Comparison of ENCODE assay signal across 8 mouse cellular contexts in the genomic region with DNA sequence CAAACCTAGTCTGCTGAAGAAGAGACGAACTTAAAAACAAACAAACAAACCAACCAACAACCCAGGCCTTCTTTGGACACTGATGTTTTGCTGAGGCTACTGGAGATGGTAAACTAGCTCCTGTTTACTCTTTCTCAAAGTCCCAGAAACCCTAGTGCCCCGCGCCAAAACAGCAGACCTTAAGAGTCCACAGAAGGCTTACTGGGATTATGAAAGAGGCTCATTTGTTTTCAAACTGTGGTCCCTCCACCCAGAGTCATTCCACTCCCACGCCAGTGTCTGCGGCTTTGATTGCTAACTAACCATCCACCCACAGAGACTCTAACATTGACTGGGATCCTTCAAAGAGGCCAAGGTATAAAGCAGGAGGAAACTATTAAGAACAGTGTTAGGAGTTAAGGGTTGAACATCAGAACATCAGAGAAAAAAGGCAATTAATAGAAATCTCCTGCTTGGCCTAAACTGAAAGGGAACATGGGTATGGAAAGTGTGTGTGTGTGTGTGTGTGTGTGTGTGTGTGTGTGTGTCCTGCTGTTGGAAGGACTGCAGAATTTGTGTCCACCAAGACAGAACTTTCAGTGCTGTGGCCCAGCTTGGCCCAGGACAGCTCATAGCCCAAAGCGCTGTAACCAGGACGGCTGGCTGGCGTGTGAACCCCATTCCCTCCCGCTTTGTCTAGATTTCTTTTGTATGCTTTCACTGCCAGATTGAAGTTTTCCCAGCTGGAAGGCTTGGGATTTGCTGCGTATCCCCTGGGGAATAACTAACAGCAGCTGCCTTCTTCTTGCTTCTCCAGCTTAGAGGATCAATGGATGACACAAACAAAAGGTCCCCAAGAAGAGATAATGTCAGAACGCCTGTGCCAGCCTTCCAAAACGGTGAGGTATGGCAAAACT. TPM values are rescaled to one million over a fixed set of nuclear protein-coding genes. Genes with fewer than 3 reads are reported as not detected.
DNase-seq lines count a peak whose midpoint lies in the region; ATAC-seq and TF ChIP-seq lines count a peak whose summit lies in the region.

No protein-coding gene starts in this region.

- no peak for TF ChIP-seq POLR2A in cortical plate, adult 2 months (IDR thresholded peaks at IDR 0.05; ENCODE audit: extremely low read depth, insufficient read depth, low read length)

- intact Hi-C loops in gastrocnemius, postnatal 36 days (cut with DNase I) = no loop called here

- TF ChIP-seq CTCF in cortical plate, adult 2 months (IDR thresholded peaks at IDR 0.05; ENCODE audit: extremely low read depth, insufficient read depth, low read length) = no peak

- in situ Hi-C loops in ES-E14 (cut with MboI; ENCODE audit: low sequenced_read_pairs in 2 of 2, unreplicated experiment in 2 of 2) = no loop called here

- H3K4me3 ChIP-seq in ES-E14 (ENCODE audit: insufficient read depth in 1 of 2, low read depth in 1 of 2, low read length in 2 of 2, poor library complexity in 1 of 2, severe bottlenecking in 1 of 2) = no peak overlapping the region
- no peak overlapping the region for H3K4me3 ChIP-seq in cortical plate, adult 2 months (ENCODE audit: insufficient read depth, low read length)
- H3K4me3 ChIP-seq in intestine, embryonic 14.5 days (ENCODE audit: low read depth, low read length) = no peak overlapping the region
- no peak overlapping the region for H3K4me3 ChIP-seq in midbrain, embryonic 13.5 days (replicated peaks)

- H3K27me3 ChIP-seq in intestine, embryonic 14.5 days (replicated peaks; ENCODE audit: control insufficient read depth, insufficient read depth, low read length) = no peaks in the 10 kb centered on the region
- no peaks in the 10 kb centered on the region for H3K27me3 ChIP-seq in midbrain, embryonic 13.5 days

- no peak overlapping the region for H3K4me2 ChIP-seq in intestine, embryonic 14.5 days (ENCODE audit: low read length)
- H3K4me2 ChIP-seq in midbrain, embryonic 13.5 days (replicated peaks) = no peak overlapping the region

- DNase-seq in ES-E14 (ENCODE audit: low read depth, low spot score) = no peak
- peak; percentile 51 to 66 for DNase-seq in gastrocnemius, postnatal 36 days
- DNase-seq in intestine, embryonic 14.5 days (ENCODE audit: low spot score) = peak; percentile 49
- DNase-seq in ovary, postnatal 36 days (ENCODE audit: low spot score) = no peak
- DNase-seq in adrenal gland, adult (ENCODE audit: inconsistent age in 2 of 2, low spot score in 1 of 2) = no peak
- DNase-seq in right cerebral cortex, adult 18-20 months = no peak

- H3K36me3 ChIP-seq in ES-E14 (ENCODE audit: control insufficient read depth, insufficient read depth, low read length, poor library complexity, severe bottlenecking) = no peaks in the 10 kb centered on the region
- H3K36me3 ChIP-seq in intestine, embryonic 14.5 days (ENCODE audit: control insufficient read depth, insufficient read depth, low read length) = peaks cover 32% of the 10 kb centered on the region
- peaks cover 13% of the 10 kb centered on the region for H3K36me3 ChIP-seq in midbrain, embryonic 13.5 days

- H3K4me1 ChIP-seq in ES-E14 (ENCODE audit: control insufficient read depth in 2 of 2, insufficient read depth in 2 of 2, low read length in 2 of 2, poor library complexity in 1 of 2) = peaks cover 13 to 20% of the 10 kb centered on the region in 2 experiments
- peaks cover 32% of the 10 kb centered on the region for H3K4me1 ChIP-seq in cortical plate, adult 2 months (ENCODE audit: control insufficient read depth, insufficient read depth, low read length)
- H3K4me1 ChIP-seq in intestine, embryonic 14.5 days (replicated peaks; ENCODE audit: control insufficient read depth, insufficient read depth, low read length) = peaks cover 35% of the 10 kb centered on the region
- peaks cover 68% of the 10 kb centered on the region for H3K4me1 ChIP-seq in midbrain, embryonic 13.5 days (replicated peaks)

- no peak for ATAC-seq in intestine, embryonic 14.5 days (replicated peaks; ENCODE audit: low FRiP score, low TSS enrichment, low read depth)
- ATAC-seq in midbrain, embryonic 13.5 days = peak; percentile 51

- WGBS in intestine, embryonic 14.5 days = 53% methylated on average over 12 of the region's 12 CpGs
- WGBS in midbrain, embryonic 13.5 days = 12% methylated on average over 12 of the region's 12 CpGs

- no peak overlapping the region for H3K9ac ChIP-seq in ES-E14 (ENCODE audit: insufficient read depth, low read depth, low read length, poor library complexity, severe bottlenecking)
- no peak overlapping the region for H3K9ac ChIP-seq in intestine, embryonic 14.5 days (ENCODE audit: low read length)
- no peak overlapping the region for H3K9ac ChIP-seq in midbrain, embryonic 13.5 days (replicated peaks)

- no peaks in the 10 kb centered on the region for H3K9me3 ChIP-seq in ES-E14 (ENCODE audit: control insufficient read depth, insufficient read depth, low read depth, low read length)
- H3K9me3 ChIP-seq in intestine, embryonic 14.5 days (ENCODE audit: control insufficient read depth, low read length) = no peaks in the 10 kb centered on the region
- no peaks in the 10 kb centered on the region for H3K9me3 ChIP-seq in midbrain, embryonic 13.5 days

- peak overlapping the region; percentile 61; the same call in 1 of the 2 replicates for H3K27ac ChIP-seq in ES-E14 (ENCODE audit: insufficient read depth, low read depth, low read length, poor library complexity, severe bottlenecking)
- peak overlapping the region; percentile 75 for H3K27ac ChIP-seq in cortical plate, adult 2 months (ENCODE audit: insufficient read depth, low read length)
- H3K27ac ChIP-seq in intestine, embryonic 14.5 days (ENCODE audit: low read depth) = 0 out of 2 replicates have a peak overlapping the region, but pooled peaks have one; percentile 27
- H3K27ac ChIP-seq in midbrain, embryonic 13.5 days = peak overlapping the region; percentile 81

TF ChIP-seq in ES-E14, 5 proteins besides CTCF, POLR2A, EP300 and RAD21:
- no peak for TF ChIP-seq MAFK (IDR thresholded peaks at IDR 0.05; ENCODE audit: insufficient read depth, low read depth, low read length)
- TF ChIP-seq ZC3H11A (IDR thresholded peaks at IDR 0.05; ENCODE audit: borderline replicate concordance, low read depth, low read length) = no peak
- TF ChIP-seq CHD2 (IDR thresholded peaks at IDR 0.05; ENCODE audit: low read depth, low read length) = no peak
- TF ChIP-seq HCFC1 (IDR thresholded peaks at IDR 0.05; ENCODE audit: borderline replicate concordance, insufficient read depth, low read length) = no peak
- TF ChIP-seq ZNF384 (IDR thresholded peaks at IDR 0.05; ENCODE audit: low read depth, low read length) = no peak

RNA-seq across cellular contexts. Expression of a gene that starts 20.4 kb away (rescaled TPM):
- total RNA-seq in ES-E14 (2012; rRNA removed) = 9.1 and 19.2 TPM in 2 replicates
- 44.0 and 44.7 TPM in 2 replicates for polyA plus RNA-seq in cortical plate, adult 2 months (2012; rRNA removed)
- total RNA-seq in gastrocnemius, postnatal 36 days (2021) = 10 to 100 TPM; 22.2 to 25.6 TPM
- 80.7 and 85.5 TPM in 2 replicates for polyA plus RNA-seq in intestine, embryonic 14.5 days (2014; fragmentation: Nextera tagmentation; extraction: Ambion mirVana)
- polyA plus RNA-seq in midbrain, embryonic 13.5 days (2015; fragmentation: Nextera tagmentation; extraction: Ambion mirVana) = 178 and 181 TPM in 2 replicates

Comparison
In these comparisons a context has a peak if more than half of its experiments do, and no peak if none do; other contexts are left out.
1. DNase-seq: peak in gastrocnemius, postnatal 36 days (2 of 2) and intestine, embryonic 14.5 days (single experiment); none in ES-E14 (single experiment), ovary, postnatal 36 days (single experiment), adrenal gland, adult (0 of 2) and right cerebral cortex, adult 18-20 months (single experiment).
2. H3K27ac ChIP-seq: peak in every context shown above with its lines; median percentile 81 in midbrain, embryonic 13.5 days; 75 in cortical plate, adult 2 months; 61 in ES-E14; 27 in intestine, embryonic 14.5 days.